Mouse (Mus musculus) embryonic fibroblast, embryonic 13.5 days (primary cell): ENCODE measurements around the gene Unc5b.

Experiments used
- CTCF ChIP-seq: IDR thresholded peaks from 2 replicates; pipeline ENCODE4 v1.5.1; 2011; ENCODE audit warnings: mild to moderate bottlenecking, control low read depth, low read length, moderate library complexity, borderline replicate concordance; ENCODE audit not compliant: insufficient read depth
- POLR2A ChIP-seq: IDR thresholded peaks from 2 replicates; pipeline ENCODE4 v1.6.1; 2011; ENCODE audit warnings: low read depth, mild to moderate bottlenecking, control low read depth, low read length, moderate library complexity

- TF ChIP-seq POLR2A (no peak), CTCF (no peak)
These were observed 47.8 kb downstream of the Unc5b start for GRCm38 (mm10) chr10:60783608-60784007.
